Mouse (Mus musculus) cerebellum, adult 11 months (tissue): ENCODE results near the gene Hlcs.
A peak's percentile ranks its signal among the peaks of the same experiment; 100 is the strongest.

ENCODE experiments used
- DNase-seq: peaks from one replicate; pipeline ENCODE4 v3.0.0; 2022

Gene Hlcs

GRCm38 (mm10) chr16:94241126-94241525, 72.2 kb downstream of the Hlcs start:
- DNase-seq: no peak

GRCm38 (mm10) chr16:94240190-94240589, 73.2 kb downstream of the Hlcs start:
- no peak for DNase-seq

GRCm38 (mm10) chr16:94239567-94239966, 73.8 kb downstream of the Hlcs start:
- no peak for DNase-seq

- no peak for DNase-seq
Measured at GRCm38 (mm10) chr16:94239146-94239545, 74.2 kb downstream of the Hlcs start.

GRCm38 (mm10) chr16:94237130-94237484, 76.3 kb downstream of the Hlcs start:
- DNase-seq: no peak

- no peak for DNase-seq
Measured at GRCm38 (mm10) chr16:94236226-94237129, 76.9 kb downstream of the Hlcs start.

- no peak for DNase-seq
Measured at GRCm38 (mm10) chr16:94235718-94236117, 77.7 kb downstream of the Hlcs start.

- no peak for DNase-seq
Measured at GRCm38 (mm10) chr16:94234202-94234601, 79.2 kb downstream of the Hlcs start.

GRCm38 (mm10) chr16:94230909-94231575, 82.3 kb downstream of the Hlcs start:
- no peak for DNase-seq

- no peak for DNase-seq
Measured at GRCm38 (mm10) chr16:94230499-94230898, 82.9 kb downstream of the Hlcs start.

- no peak for DNase-seq
Measured at GRCm38 (mm10) chr16:94229890-94230289, 83.5 kb downstream of the Hlcs start.

GRCm38 (mm10) chr16:94228858-94229555, 84.4 kb downstream of the Hlcs start:
- DNase-seq: no peak

GRCm38 (mm10) chr16:94227328-94228018, 85.9 kb downstream of the Hlcs start:
- DNase-seq: peak; percentile 57

GRCm38 (mm10) chr16:94223363-94223720, 90.0 kb downstream of the Hlcs start:
- no peak for DNase-seq

GRCm38 (mm10) chr16:94222646-94223362, 90.6 kb downstream of the Hlcs start:
- DNase-seq: no peak

GRCm38 (mm10) chr16:94210689-94211357, 102.5 kb downstream of the Hlcs start:
- no peak for DNase-seq

- no peak for DNase-seq
Measured at GRCm38 (mm10) chr16:94209626-94210025, 103.7 kb downstream of the Hlcs start.

GRCm38 (mm10) chr16:94208826-94209225, 104.5 kb downstream of the Hlcs start:
- no peak for DNase-seq

GRCm38 (mm10) chr16:94208152-94208551, 105.2 kb downstream of the Hlcs start:
- no peak for DNase-seq

- DNase-seq: no peak
Measured at GRCm38 (mm10) chr16:94205528-94206484, 107.6 kb downstream of the Hlcs start.

GRCm38 (mm10) chr16:94201387-94201786, 112.0 kb downstream of the Hlcs start:
- DNase-seq: no peak
